Mouse (Mus musculus) heart, postnatal 0 days (tissue): ENCODE data around the gene Casp8ap2.

Experiments
- CTCF ChIP-seq: IDR thresholded peaks from 2 replicates; pipeline ENCODE4 v1.5.1; 2016; ENCODE audit warnings: antibody characterized with exemption, control low read depth, low read depth
- EP300 ChIP-seq: IDR thresholded peaks from 2 replicates; pipeline ENCODE4 v1.6.1; 2016; ENCODE audit warnings: antibody characterized with exemption, low read depth

DNA sequence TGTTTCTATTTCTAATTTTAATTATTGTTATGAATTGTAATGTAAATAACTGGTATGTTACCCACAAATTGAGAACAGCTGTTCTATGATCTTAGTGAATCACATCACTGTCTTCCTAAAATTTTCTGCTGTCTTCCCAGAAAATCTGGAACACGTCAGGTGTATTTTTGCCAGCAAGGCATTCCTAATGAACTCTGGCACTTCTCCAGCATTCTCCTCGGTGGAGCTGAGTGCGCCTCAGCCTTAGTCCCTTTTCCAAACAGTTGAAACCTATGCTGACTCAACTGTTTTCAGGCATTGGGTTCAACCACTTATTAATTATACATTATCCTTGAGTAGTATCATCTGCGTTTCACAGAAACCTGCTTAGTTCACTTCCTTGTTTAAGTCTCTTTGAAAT, 67.2 kb downstream of the Casp8ap2 start:
- TF ChIP-seq EP300 (no peak), CTCF (no peak)
